Mouse (Mus musculus): ENCODE results near the gene Podnl1.

GRCm38 (mm10) chr8:84089277-84089676, 36.5 kb upstream of the Podnl1 start:
- no peak for TF ChIP-seq CTCF (IDR thresholded peaks at IDR 0.05; ENCODE audit: low read depth, low read length)
- TF ChIP-seq GATA1 (IDR thresholded peaks at IDR 0.05; ENCODE audit: borderline replicate concordance, low read length): no peak

Data from G1E (cell line).